Mouse (Mus musculus): ENCODE measurements around the gene Clec1b.

Gene Clec1b

DNA sequence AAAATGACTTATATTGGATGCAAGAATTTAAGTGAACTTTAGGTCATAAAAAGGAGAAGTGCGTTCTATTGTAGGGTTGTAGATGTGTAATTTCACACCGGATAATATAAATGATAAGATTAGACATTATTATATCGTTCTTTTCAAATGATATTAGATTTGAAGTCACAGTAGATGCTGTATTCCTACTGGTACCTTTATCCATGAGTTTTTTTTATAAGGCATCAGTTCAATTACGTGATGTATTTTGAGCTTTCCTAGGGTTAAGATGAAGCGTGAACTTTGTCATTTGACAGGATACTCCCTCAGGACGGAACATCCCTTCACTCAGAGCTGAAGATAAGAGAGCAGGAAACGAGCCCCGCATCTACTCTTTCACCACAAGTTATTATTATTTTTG lies at the start of gene Clec1b:
Gene Clec1b (plus strand): TSS at position 301 of the 400 bp plus-strand sequence.
- in situ Hi-C loops (cut with MboI, MseI), result no loop called here

DNA sequence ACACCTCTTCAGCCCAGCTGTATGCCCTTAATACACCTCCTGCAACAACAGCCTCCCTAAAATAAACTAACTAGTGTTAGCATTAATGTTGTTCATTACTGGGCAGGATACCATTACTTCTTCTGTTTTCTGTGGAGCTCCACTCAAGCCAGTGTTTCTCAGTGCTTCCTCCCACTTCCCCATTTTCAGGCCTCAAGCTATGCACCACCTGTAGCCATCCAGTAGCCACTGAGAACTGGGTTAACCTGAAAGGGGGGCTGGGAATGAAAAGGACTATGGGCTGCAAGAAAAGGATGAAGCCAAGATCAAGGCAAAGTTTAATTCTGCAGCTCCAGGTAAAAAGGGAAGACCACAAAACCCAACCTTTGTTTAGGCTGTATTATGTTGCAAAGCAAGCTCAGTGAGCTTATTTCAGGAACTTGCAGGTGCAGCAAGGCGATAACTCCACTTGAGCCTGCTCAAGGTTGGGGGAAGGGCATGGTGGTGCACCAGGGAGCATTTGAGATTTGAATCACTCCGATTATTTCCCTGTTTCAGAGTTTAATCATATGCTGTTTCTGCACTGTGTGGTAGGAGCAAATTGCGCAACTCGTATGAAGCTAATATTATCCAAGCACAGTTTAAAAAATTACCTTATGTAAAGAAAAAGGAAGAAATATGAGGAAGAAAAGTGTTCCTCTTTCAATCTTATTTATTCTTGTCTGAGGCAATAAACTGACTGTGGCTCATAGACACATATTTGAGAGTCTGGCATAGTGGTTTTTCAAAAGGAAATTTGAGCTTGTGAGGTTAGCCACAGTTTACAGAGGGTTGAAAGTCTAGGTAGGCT lies 47.4 kb upstream of the Clec1b start:
- in situ Hi-C loops (cut with MboI, MseI), result loop anchor here (25.0 kb wide), 2 partner anchors 262 to 487 kb away; no protein-coding TSS in a partner anchor

DNA sequence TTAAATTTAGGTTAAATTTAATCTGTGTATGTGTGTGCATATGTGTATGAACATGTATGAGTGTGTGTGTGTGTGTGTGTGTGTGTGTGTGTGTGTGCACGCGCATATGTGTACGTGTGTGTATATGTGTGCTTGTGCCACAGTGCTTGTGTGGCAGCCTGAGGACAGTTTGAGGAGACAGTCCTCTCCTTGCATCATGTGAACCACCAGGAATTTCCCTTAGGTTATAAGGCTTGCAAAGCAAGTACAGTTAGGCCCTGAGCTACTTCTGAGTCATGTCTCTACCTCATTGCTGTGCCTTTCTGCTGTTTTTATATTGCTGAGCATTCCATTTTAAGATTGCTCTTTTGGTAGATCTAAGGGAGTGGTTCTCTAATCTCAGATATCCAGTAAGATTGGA lies 46.0 kb upstream of the Clec1b start:
- in situ Hi-C loops (cut with MboI, MseI), result loop anchor here (25.0 kb wide), 2 partner anchors 264 to 489 kb away; no protein-coding TSS in a partner anchor

DNA sequence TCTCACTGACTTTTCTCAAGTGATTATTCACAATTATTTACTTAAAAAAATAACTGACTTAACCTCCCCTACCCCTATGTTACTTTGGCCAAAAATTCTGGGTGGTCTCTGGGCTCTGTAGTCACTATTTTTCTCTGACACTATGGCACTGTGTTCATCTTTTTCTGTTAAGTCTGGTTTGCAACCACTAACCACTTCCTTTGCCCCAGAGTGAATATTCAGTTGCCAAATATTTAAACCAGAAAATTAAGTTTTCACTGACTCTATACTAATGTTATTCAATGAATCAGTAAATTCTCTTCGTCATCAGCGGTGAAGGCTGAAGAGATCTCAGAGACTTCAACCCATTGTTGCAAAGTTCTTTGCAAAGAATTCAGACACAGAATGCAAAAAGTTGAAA lies 41.3 kb upstream of the Clec1b start:
- in situ Hi-C loops (cut with MboI, MseI), result loop anchor here (25.0 kb wide), 2 partner anchors 268 to 493 kb away; no protein-coding TSS in a partner anchor

DNA sequence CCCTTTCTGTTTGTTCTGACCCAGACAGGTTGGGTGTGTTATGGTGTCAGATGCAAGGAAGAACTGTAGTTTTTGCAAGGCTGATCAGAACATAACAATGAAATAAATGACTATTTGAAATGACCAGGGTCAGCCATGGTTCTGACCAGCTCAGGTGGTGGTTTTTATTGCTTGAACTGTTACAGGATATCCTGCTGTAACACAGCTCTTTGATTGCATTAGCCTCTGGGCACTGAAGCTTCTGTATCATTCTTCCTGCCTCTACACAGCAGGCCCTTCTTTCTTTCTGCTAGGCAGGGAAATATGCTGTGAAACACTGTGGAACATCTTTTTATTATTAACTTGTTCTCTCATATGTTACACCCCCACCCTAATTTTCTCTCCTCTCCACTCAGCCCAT lies 40.7 kb upstream of the Clec1b start:
- in situ Hi-C loops (cut with MboI, MseI), result loop anchor here (25.0 kb wide), 2 partner anchors 269 to 494 kb away; no protein-coding TSS in a partner anchor

DNA sequence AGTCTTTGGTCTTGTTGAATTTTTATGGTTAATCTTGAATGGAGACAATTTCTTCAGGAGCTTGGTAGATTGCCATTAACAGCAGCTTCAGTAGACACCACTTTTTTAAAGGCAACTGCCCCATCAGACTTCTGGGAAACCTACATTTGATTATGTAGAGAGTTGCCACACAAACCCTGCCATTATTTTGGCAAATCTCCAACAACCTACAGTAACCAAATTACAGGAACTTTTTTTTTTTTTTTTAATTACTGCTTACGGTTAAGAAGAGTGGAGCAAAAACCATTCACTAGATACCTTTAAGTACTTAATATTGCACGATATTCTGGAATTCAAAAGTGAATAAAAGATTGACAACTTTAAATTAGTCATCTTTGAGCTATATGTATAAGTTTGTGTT lies 37.6 kb upstream of the Clec1b start:
- in situ Hi-C loops (cut with MboI, MseI), result loop anchor here (25.0 kb wide), 2 partner anchors 272 to 497 kb away; no protein-coding TSS in a partner anchor

DNA sequence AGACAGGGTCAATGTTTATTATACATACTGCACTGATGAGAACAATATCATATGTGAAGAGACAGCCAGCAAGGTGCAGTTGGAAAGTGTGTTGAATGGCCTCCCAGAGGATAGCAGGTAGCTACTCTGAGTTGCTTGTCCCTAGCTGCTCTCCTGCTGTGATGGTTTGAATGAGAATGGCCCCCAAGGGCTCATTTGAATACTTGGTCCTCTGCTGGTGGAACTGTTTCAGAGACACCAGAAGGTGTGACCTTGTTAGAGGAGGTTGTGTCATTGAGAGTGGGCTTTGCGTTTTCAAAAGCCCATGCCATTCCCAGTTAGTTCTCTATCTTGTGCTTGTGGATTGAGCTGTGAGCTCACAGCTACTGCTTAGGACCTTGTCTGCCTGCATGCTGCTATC lies 33.2 kb upstream of the Clec1b start:
- in situ Hi-C loops (cut with MboI, MseI), result loop anchor here (5.0 to 25.0 kb wide), 4 partner anchors 37 to 502 kb away; no protein-coding TSS in a partner anchor

DNA sequence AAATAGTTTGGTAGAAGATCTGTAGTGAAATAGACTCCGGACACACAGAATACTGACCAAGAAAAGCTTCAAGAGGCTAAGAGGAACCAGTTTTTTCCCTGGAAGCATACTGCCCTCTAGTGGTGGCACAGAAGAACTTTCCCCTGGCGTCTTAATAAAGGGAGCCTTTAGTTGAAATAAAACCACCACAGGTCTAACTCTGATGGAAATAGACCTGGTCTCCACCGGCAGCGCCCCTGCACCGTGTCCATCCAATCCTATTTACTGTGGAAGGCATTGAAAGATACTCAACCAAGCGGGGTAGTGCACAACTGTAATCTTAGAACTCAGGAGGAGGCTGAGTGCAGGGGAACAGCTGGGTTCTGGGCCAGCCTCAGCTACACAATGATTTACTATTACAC lies 31.1 kb upstream of the Clec1b start:
- in situ Hi-C loops (cut with MboI, MseI), result loop anchor here (25.0 kb wide), 2 partner anchors 279 to 504 kb away; no protein-coding TSS in a partner anchor

DNA sequence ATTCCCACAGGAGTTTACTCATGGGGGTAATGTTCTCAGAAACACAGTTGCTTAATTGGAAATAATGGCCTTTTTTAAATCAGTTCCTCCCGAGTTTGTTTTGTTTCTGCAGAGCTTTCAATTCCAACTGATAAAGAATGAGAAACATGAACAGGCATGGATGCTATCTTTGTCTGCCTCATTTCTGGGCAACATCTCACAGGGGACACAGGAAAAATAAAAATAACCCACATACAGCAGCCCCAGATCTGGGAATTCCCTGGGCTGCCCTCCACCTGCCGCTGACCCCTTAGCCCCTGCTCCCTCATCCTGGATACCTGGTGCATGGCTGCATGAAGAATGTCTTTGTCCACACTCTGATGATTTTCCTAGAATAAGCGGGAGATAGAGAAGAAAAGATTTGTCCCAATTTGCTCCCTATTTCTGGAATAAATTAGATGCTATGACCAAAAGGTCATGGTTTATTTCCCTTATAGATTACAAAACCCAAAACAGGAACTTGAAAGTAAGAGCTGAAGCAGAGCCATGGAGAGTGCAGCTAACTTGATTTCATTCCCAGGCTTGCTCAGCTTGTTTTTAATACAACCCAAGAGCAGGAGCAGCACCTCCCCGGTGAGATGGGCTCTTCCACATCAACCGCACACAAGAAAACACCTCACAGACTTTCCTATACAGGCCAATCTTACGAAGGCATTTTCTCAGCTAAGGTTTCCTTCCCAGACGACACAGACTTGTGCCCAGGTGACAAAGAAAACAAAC lies 27.5 kb upstream of the Clec1b start:
- in situ Hi-C loops (cut with MboI, MseI), result loop anchor here (25.0 kb wide), 2 partner anchors 282 to 507 kb away; no protein-coding TSS in a partner anchor

DNA sequence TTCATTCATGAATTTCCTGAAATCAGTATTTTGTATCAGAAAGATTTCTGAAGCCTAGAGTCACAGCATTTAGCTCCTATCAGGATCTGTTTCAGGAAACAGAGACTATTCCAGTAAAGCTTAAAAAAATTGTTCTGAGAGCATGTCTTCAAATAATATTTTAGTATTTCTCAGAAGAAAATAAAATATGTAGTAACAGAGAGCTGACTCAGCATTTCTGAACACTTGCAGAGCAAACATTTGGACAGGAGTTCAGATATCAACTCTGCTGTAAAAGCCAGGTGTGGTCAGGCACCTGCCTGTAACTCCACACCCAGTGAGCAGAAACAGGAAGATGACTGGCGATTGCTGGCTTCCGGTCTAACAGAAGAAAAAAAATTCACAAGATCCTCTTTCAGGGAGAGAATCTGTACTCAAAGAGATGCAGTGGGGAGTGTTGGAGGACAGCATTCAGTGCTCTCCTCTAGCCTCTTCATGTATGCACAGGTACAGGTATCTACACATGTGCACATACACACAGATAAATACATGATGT lies 22.1 kb upstream of the Clec1b start:
- in situ Hi-C loops (cut with MboI, MseI), result loop anchor here (25.0 kb wide), 2 partner anchors 288 to 513 kb away; no protein-coding TSS in a partner anchor

DNA sequence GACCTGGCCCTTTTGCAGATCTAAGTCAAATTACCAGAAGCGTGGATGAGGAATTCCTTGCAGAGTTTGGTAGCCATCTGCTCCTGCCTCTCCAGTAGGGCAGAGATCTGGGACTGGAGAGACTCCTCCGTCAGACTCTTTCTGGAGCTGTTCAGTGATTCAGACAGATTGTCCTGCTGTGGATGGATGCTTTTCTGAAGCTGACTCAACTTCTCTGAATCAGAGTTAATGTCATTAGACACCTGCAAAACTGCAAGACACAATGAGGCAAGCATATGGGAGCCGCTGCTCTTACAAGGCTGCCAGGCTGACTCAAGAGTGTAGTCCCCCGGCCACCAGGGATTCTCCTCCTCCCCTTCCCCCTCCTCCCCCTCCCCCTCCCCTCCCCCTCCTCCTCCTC lies 16.6 kb upstream of the Clec1b start:
- in situ Hi-C loops (cut with MboI, MseI), result loop anchor here (5.0 kb wide), 1 partner anchor 137 kb away; no protein-coding TSS in a partner anchor

DNA sequence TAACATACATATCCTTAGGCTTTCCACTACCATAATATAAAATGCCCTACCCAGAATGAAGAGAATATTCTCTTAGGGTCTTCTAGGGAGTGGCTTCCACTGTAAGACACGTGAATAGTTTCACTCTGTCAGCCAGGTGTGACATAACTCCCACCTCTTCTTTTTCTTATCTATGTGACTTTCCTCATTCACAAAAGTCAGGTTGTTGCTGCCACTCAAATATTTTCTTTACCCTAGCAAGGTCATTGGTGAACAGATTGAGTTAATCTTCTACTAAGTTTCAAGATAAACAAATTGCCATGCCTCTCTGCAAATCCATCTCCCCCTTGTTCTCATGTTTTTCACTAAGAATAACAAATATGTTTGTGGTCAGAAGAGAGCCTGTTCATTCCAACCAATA lies 15.4 kb upstream of the Clec1b start:
- in situ Hi-C loops (cut with MboI, MseI), result loop anchor here (5.0 kb wide), 1 partner anchor 136 kb away; no protein-coding TSS in a partner anchor

DNA sequence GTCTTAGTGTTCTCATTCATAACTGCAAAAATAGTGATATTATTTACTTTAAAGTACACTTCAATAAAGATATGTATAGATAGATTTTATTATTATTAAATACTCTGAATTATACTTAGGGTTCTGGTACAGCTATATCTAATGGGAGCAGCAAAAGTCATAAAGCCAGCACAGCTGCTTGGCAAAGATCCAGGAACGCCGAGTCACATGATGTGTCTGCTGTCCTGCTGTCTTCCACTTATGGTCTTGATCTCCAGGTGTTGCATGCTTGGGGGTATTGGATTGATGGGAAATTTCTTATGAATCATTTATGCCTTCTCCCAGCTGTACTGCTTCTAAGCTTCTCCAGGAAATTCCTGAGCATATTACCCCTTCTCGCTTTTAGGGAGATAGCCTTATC lies 13.6 kb upstream of the Clec1b start:
- in situ Hi-C loops (cut with MboI, MseI), result loop anchor here (5.0 kb wide), 1 partner anchor 134 kb away; no protein-coding TSS in a partner anchor

DNA sequence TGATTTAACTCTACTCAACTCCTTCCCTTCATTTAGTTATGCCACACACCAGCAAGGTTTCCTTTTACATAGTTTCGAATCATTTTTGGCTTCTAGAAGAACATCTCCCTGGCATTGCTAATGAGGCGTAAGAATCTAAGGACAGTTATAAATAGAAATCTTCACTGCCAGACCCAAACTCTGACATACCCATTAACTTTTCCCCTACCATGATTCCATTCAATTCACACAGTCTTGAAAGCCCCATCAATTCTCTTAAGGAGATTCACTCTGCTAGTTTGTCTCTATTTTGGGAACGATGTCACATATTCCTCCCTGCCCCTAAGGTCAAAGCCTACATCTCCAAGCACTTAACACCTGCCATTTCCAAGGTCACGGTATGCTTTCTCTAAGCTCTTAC lies 12.1 kb upstream of the Clec1b start:
- in situ Hi-C loops (cut with MboI, MseI), result loop anchor here (5.0 kb wide), 1 partner anchor 132 kb away; no protein-coding TSS in a partner anchor

DNA sequence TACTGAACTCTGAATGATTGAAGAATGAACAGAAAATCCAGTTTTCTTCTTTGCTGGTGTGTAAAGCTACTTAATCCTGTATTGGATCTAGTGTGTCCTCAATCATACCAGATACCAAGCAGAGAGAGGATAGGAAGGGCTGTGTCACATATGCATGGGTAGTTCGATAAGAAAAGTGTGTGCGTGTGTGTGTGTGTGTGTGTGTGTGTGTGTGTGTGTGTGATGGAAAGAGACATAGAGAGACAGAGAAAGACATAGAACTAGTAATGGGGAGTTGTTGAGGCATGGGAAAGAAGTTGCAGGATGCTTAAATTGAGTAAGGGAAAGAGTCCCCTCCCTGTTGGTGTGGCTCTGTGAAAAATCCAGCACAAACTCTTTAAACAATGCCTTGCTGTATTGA lies 11.3 kb upstream of the Clec1b start, which contains the start of gene Clec12b:
Gene Clec12b (minus strand): TSS at position 101 of the 400 bp plus-strand sequence.
- in situ Hi-C loops (cut with MboI, MseI), result no loop called here

DNA sequence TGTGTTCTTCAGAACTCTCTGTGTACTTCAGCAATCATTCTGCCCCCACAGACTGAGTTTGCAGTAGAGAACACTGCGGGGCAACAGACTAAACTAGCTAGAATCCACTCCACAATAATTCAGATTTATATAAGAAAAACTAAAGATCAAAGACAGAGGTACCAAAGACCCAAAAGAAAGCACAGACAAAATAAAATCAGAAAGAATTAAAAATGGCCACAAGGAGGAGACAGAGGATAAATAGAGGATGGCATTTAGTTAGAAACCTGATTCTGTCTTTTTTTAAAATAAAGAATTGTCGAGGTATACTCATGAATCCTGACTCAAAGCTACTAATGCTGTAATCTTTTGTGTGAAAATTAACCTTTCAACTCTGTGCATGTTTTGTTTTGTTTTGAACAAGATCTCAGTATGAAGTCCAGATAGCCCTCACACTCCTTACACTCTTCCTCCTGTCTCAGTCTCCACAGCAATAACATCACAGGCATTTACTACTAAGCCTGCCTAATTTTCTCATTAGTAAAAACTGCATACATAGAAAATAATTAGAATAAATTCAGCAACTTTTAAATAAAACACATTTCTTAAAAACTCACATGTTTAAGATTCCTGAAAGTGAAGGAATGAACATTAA lies 3.9 kb upstream of the Clec1b start:
- in situ Hi-C loops (cut with MboI, MseI), result no loop called here

DNA sequence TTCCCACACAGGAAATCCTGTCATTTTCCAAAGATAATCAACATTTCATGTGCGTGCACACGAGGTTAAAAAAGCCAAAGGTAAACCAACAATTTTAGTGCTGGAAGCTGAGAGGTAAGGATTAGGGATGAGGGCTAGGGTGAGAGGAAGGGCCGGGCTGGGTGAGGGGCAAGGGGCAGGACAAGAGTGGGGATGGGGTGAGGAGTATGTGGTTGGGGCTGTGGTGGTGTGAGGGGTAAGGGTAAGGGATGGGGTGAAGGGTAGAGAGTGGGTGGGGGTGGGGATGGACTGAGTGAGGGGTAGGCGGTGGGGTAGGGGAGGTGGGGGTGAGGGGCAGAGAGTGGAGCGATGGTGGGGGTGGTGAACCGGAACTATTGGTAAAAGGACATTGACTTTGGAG lies 3.4 kb upstream of the Clec1b start:
- in situ Hi-C loops (cut with MboI, MseI), result no loop called here

DNA sequence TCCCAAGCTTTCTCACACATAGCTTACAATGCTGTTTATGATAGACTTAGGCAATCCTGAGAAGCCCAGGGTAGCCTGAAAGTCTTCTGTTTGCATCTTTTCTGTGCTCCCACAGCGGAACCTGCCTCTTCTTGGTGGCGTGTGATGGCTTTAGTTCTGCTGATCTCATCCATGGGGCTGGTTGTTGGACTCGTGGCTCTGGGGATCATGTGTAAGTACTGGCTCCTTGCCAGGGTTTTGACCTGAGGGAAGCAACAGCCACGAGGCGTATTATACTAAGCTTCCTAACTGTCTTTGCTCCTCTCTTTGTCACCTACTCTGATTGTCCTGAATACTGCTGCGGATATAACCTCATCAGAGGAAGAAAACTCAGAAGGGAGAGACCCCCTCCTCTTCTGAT lies 2.8 kb downstream of the Clec1b start:
- in situ Hi-C loops (cut with MboI, MseI), result no loop called here

DNA sequence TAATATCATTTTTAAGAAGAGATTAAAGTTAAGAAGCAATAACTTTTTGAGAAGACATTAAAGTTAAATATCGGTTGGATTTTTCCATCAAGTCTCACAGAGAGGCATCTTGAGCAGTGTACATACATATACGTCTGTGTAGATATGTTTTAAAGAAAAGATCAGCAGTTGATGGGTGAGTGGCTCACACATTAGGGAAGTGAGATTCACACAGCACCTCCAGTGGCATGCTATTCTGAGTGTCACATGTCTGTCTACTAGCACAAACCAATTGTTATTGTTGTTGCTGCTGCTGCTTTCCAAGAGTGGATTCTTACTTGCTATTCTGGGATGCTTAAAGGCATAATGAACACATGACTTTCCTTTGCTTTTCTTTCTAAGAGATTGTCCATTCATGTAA lies 5.3 kb downstream of the Clec1b start:
- in situ Hi-C loops (cut with MboI, MseI), result no loop called here

DNA sequence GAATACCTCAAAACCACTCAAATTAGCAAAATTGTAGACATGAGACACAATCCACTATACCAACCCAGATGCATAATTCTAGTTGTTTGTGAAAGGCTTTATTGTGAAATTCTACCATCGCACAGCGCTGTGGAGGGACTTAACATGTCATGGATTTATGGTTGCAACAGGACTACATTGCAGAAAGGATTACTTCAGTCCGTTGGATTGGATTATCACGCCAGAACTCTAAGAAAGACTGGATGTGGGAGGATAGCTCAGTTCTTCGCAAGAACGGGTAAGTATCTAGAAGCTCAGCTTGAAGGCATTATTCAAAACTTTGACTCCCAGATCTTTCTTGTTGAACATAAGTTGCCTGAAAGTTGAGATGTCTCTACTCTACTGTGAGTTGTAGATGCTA lies 6.3 kb downstream of the Clec1b start:
- in situ Hi-C loops (cut with MboI, MseI), result no loop called here

DNA sequence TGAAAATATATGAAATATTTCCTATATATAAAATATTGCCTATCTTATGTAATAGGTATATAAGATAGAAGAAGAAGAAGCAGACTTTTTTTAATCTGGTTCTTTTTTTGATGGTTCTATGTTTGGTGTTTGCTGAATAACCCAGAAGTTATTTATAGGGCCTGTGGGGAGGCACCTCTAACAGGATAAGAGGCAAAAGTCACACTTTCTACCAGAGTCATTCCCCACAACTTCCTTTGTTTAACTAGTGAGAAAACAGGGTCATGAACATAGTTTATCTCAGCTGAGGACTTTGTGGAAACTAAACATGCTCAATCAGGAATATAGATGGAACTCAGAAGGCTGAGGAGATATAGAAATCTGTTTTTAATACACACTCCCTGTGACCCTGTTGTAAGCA lies 8.9 kb downstream of the Clec1b start:
- in situ Hi-C loops (cut with MboI, MseI), result loop anchor here (5.0 kb wide), 1 partner anchor 106 kb away; the partner anchor contains the start of gene Tmem52b

All from T-helper 1 cell (primary cell).